Mouse (Mus musculus): ENCODE measurements around the gene Gm10320.

DNA sequence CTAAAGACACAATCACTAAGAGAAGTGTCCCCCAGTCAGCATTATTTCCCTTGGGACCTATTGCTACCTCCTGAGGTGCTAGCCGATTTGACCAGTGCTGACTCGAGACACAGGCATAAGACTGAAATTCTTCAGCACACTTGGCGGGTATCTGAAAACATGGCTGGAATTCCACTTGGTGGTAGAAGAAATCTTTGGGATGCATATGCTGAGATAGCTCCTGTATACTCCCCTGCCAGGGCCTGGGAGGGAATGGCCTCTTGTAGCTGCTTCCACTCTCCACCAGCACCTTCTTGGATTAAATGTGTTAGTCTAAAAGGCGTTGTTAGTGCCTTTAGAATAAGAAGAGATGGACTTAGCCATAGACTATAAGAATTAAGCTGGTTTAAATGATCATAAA is 50.8 kb downstream of the Gm10320 start:
- no peak for TF ChIP-seq CTCF (conservative IDR thresholded peaks at IDR 0.05; ENCODE audit: low read length)
- no peak for TF ChIP-seq NANOG (IDR thresholded peaks at IDR 0.05; ENCODE audit: borderline replicate concordance, low read length)
- TF ChIP-seq POU5F1 (IDR thresholded peaks at IDR 0.05; ENCODE audit: borderline replicate concordance, low read length): no peak
